Comparison of ENCODE assay signal across 20 mouse cellular contexts in genomic region chr5:128267366-128267765, GRCm38 (mm10).
A peak's percentile ranks its signal among the peaks of the same experiment; 100 is the strongest.
DNase-seq lines count a peak whose midpoint lies in the region; ATAC-seq lines count a peak whose summit lies in the region.
"Had no signal": no experiment of that assay in that cellular context is flagged by ENCODE, and none has a peak within 500 bp of the region (broad histone marks: within the 10 kb centered on the region; RNA-seq: fewer than 3 reads in every experiment).

No protein-coding gene starts in this region.

- H3K27me3 ChIP-seq in neural tube, embryonic 15.5 days (replicated peaks): no peaks in the 10 kb centered on the region
- H3K27me3 ChIP-seq: CH12.LX; forebrain, embryonic 13.5 days; heart, embryonic 15.5 days; Patski had no signal

- ATAC-seq in neural tube, embryonic 15.5 days (ENCODE audit: low FRiP score): no peak
- ATAC-seq: activated CD4-positive, CD25-positive, alpha-beta regulatory T cell, adult 4 months; forebrain, embryonic 13.5 days; forebrain, postnatal 0 days; Patski had no signal

- H3K36me3 ChIP-seq in neural tube, embryonic 15.5 days: no peaks in the 10 kb centered on the region
- H3K36me3 ChIP-seq: embryonic facial prominence, embryonic 10.5 days; heart, embryonic 15.5 days; hindbrain, embryonic 13.5 days had no signal

- intact Hi-C loops in left cerebral cortex, postnatal 4 days (cut with DNase I): no loop called here

- 95% methylated on average over 6 of the region's 6 CpGs for WGBS in neural tube, embryonic 15.5 days

- H3K4me1 ChIP-seq in neural tube, embryonic 15.5 days: no peaks in the 10 kb centered on the region
- H3K4me1 ChIP-seq: forebrain, embryonic 13.5 days; heart, embryonic 15.5 days; hindbrain, embryonic 13.5 days had no signal

- H3K9ac ChIP-seq in neural tube, embryonic 15.5 days (replicated peaks): no peak overlapping the region
- H3K9ac ChIP-seq: forebrain, embryonic 13.5 days; forebrain, postnatal 0 days; heart, embryonic 15.5 days; hindbrain, embryonic 13.5 days had no signal

- DNase-seq in left cerebral cortex, adult 11 months (ENCODE audit: low spot score): peak; percentile 45
- no peak for DNase-seq in left cerebral cortex, postnatal 4 days
- peak; percentile 74 for DNase-seq in brain, adult 2 months (ENCODE audit: low read depth, low spot score)
- peak; percentile 16 to 30 for DNase-seq in left cerebral cortex, adult 9 months (ENCODE audit: low spot score in 2 of 2)
- peak; percentile 79 for DNase-seq in telencephalon, adult 2 months (ENCODE audit: low read depth, low spot score)
- DNase-seq: adrenal gland, postnatal 25 days; cerebellum, adult 2 months; forebrain, postnatal 0 days; gastrocnemius, postnatal 14 days; heart, adult 2 months; heart, postnatal 14 days had no signal

- H3K27ac ChIP-seq in neural tube, embryonic 15.5 days (replicated peaks): no peak overlapping the region
- H3K27ac ChIP-seq: embryonic facial prominence, embryonic 10.5 days; forebrain, embryonic 13.5 days; heart, adult 2 months; heart, embryonic 15.5 days; hindbrain, embryonic 13.5 days had no signal

- no peak overlapping the region for H3K4me3 ChIP-seq in neural tube, embryonic 15.5 days (replicated peaks)
- H3K4me3 ChIP-seq: embryonic facial prominence, embryonic 10.5 days; forebrain, embryonic 13.5 days; heart, adult 2 months; heart, embryonic 15.5 days; hindbrain, embryonic 13.5 days had no signal

- no peak overlapping the region for H3K4me2 ChIP-seq in neural tube, embryonic 15.5 days
- H3K4me2 ChIP-seq: forebrain, embryonic 13.5 days; heart, embryonic 11.5 days; heart, embryonic 15.5 days; hindbrain, embryonic 13.5 days had no signal

- no peaks in the 10 kb centered on the region for H3K9me3 ChIP-seq in neural tube, embryonic 15.5 days (replicated peaks)
- H3K9me3 ChIP-seq: embryonic facial prominence, embryonic 10.5 days; forebrain, embryonic 13.5 days; heart, embryonic 15.5 days had no signal
